Mouse (Mus musculus): Measurements from ENCODE around the gene Gm19684. TPM values are rescaled to one million over a fixed set of nuclear protein-coding genes. Genes with fewer than 3 reads are reported as not detected.

The Gm19684 gene
- polyA plus RNA-seq, 1 experiment from 2014 or later = not detected

Other genes with a start within 250 kb of the Gm19684 start
- gene Dhx16, start 241.9 kb upstream of the Gm19684 start, polyA plus RNA-seq (2016; fragmentation: Nextera tagmentation; extraction: Ambion mirVana) = 56.9 and 64.3 TPM in 2 replicates
- gene 2310061I04Rik, start 224.2 kb upstream of the Gm19684 start, polyA plus RNA-seq (2016; fragmentation: Nextera tagmentation; extraction: Ambion mirVana) = 18.6 and 24.8 TPM in 2 replicates
- gene Atat1, start 211.6 kb upstream of the Gm19684 start, polyA plus RNA-seq (2016; fragmentation: Nextera tagmentation; extraction: Ambion mirVana) = 139 and 143 TPM in 2 replicates
- 61.2 and 66.8 TPM in 2 replicates for gene Mrps18b, start 205.3 kb upstream of the Gm19684 start, polyA plus RNA-seq (2016; fragmentation: Nextera tagmentation; extraction: Ambion mirVana)
- gene Ppp1r10, start 205.2 kb upstream of the Gm19684 start, polyA plus RNA-seq (2016; fragmentation: Nextera tagmentation; extraction: Ambion mirVana) = 50.4 and 50.7 TPM in 2 replicates
- 102 and 107 TPM in 2 replicates for gene Abcf1, start 151.9 kb upstream of the Gm19684 start, polyA plus RNA-seq (2016; fragmentation: Nextera tagmentation; extraction: Ambion mirVana)
- gene Gnl1, start 141.8 kb upstream of the Gm19684 start, polyA plus RNA-seq (2016; fragmentation: Nextera tagmentation; extraction: Ambion mirVana) = 59.2 and 59.7 TPM in 2 replicates
- 39.0 and 46.2 TPM in 2 replicates for gene Prr3, start 141.4 kb upstream of the Gm19684 start, polyA plus RNA-seq (2016; fragmentation: Nextera tagmentation; extraction: Ambion mirVana)
- gene H2-T24, start 101.1 kb upstream of the Gm19684 start, polyA plus RNA-seq (2016; fragmentation: Nextera tagmentation; extraction: Ambion mirVana) = 3.0 and 3.2 TPM in 2 replicates
- gene H2-T23, start 88.8 kb upstream of the Gm19684 start, polyA plus RNA-seq (2016; fragmentation: Nextera tagmentation; extraction: Ambion mirVana) = 4.2 and 6.4 TPM in 2 replicates
- 14.0 and 15.4 TPM in 2 replicates for gene H2-T22, start 78.9 kb upstream of the Gm19684 start, polyA plus RNA-seq (2016; fragmentation: Nextera tagmentation; extraction: Ambion mirVana)
- not detected in 2 replicates for gene Gm6034, start 78.7 kb upstream of the Gm19684 start, polyA plus RNA-seq (2016; fragmentation: Nextera tagmentation; extraction: Ambion mirVana)
- gene Gm11127, start 63.3 kb upstream of the Gm19684 start, polyA plus RNA-seq (2016; fragmentation: Nextera tagmentation; extraction: Ambion mirVana) = not detected in 2 replicates
- not detected in 2 replicates for gene Gm7030, start 7.7 kb downstream of the Gm19684 start, polyA plus RNA-seq (2016; fragmentation: Nextera tagmentation; extraction: Ambion mirVana)
- gene Gm8909, start 46.9 kb downstream of the Gm19684 start, polyA plus RNA-seq (2016; fragmentation: Nextera tagmentation; extraction: Ambion mirVana) = not detected in 2 replicates
- not detected in 2 replicates for gene H2-T3, start 68.6 kb downstream of the Gm19684 start, polyA plus RNA-seq (2016; fragmentation: Nextera tagmentation; extraction: Ambion mirVana)
- gene Rpp21, start 136.4 kb downstream of the Gm19684 start, polyA plus RNA-seq (2016; fragmentation: Nextera tagmentation; extraction: Ambion mirVana) = 95.8 and 107 TPM in 2 replicates
- 23.5 and 23.6 TPM in 2 replicates for gene Trim39, start 150.6 kb downstream of the Gm19684 start, polyA plus RNA-seq (2016; fragmentation: Nextera tagmentation; extraction: Ambion mirVana)
- not detected in 2 replicates for gene H2-M10.2, start 164.8 kb downstream of the Gm19684 start, polyA plus RNA-seq (2016; fragmentation: Nextera tagmentation; extraction: Ambion mirVana)
- not detected in 2 replicates for gene H2-M10.1, start 204.5 kb downstream of the Gm19684 start, polyA plus RNA-seq (2016; fragmentation: Nextera tagmentation; extraction: Ambion mirVana)
- gene H2-M10.3, start 246.7 kb downstream of the Gm19684 start, polyA plus RNA-seq (2016; fragmentation: Nextera tagmentation; extraction: Ambion mirVana) = not detected in 2 replicates

Data from limb, embryonic 12.5 days (tissue).